Mouse (Mus musculus): ENCODE measurements around the gene Tspan32. TPM values are rescaled to one million over a fixed set of nuclear protein-coding genes. Genes with fewer than 3 reads are reported as not detected.

Gene Tspan32
- polyA plus RNA-seq, 1 experiment from 2014 or later, result 115 TPM

GRCm38 (mm10) chr7:142985146-142985545, 19.7 kb upstream of the Tspan32 start:
- 78% methylated on average over 4 of the region's 4 CpGs for WGBS
- Histone ChIP-seq H3K27me3 (replicated peaks; ENCODE audit: control insufficient read depth, insufficient read depth, low read length) (peaks cover 9% of the 10 kb centered on the region), H3K4me1 (replicated peaks; ENCODE audit: control insufficient read depth, insufficient read depth, low read length) (peaks cover 7% of the 10 kb centered on the region), H3K4me3 (ENCODE audit: low read depth, low read length) (no peak overlapping the region), H3K27ac (ENCODE audit: low read depth, low read length) (no peak overlapping the region), H3K9me3 (ENCODE audit: control insufficient read depth, low read length) (no peaks in the 10 kb centered on the region), H3K9ac (ENCODE audit: low read depth, low read length) (no peak overlapping the region), H3K36me3 (ENCODE audit: control insufficient read depth, insufficient read depth, low read length) (no peaks in the 10 kb centered on the region), H3K4me2 (no peak overlapping the region)
- ATAC-seq (replicated peaks; ENCODE audit: low FRiP score), result no peak
- DNase-seq (ENCODE audit: low spot score), result no peak

- DNase-seq (ENCODE audit: low spot score) (no peak), ATAC-seq (replicated peaks; ENCODE audit: low FRiP score) (peak; percentile 89)
- H3K9ac ChIP-seq (ENCODE audit: low read depth, low read length), result no peak overlapping the region
- 44% methylated on average over 3 of the region's 3 CpGs for WGBS
- H3K27ac ChIP-seq (ENCODE audit: low read depth, low read length), result no peak overlapping the region
- no peaks in the 10 kb centered on the region for H3K9me3 ChIP-seq (ENCODE audit: control insufficient read depth, low read length)
- H3K27me3 ChIP-seq (replicated peaks; ENCODE audit: control insufficient read depth, insufficient read depth, low read length), result peaks cover 13% of the 10 kb centered on the region
- no peak overlapping the region for H3K4me2 ChIP-seq
- no peaks in the 10 kb centered on the region for H3K36me3 ChIP-seq (ENCODE audit: control insufficient read depth, insufficient read depth, low read length)
- H3K4me1 ChIP-seq (replicated peaks; ENCODE audit: control insufficient read depth, insufficient read depth, low read length), result peaks cover 7% of the 10 kb centered on the region
- no peak overlapping the region for H3K4me3 ChIP-seq (ENCODE audit: low read depth, low read length)
These were observed 17.1 kb upstream of the Tspan32 start for GRCm38 (mm10) chr7:142987718-142988117.

- H3K4me3 ChIP-seq (ENCODE audit: low read depth, low read length), result no peak overlapping the region
- no peak overlapping the region for H3K4me2 ChIP-seq
- H3K4me1 ChIP-seq (replicated peaks; ENCODE audit: control insufficient read depth, insufficient read depth, low read length), result peaks cover 18% of the 10 kb centered on the region
- no peak overlapping the region for H3K9ac ChIP-seq (ENCODE audit: low read depth, low read length)
- H3K9me3 ChIP-seq (ENCODE audit: control insufficient read depth, low read length), result no peaks in the 10 kb centered on the region
- H3K27me3 ChIP-seq (replicated peaks; ENCODE audit: control insufficient read depth, insufficient read depth, low read length), result peaks cover 6% of the 10 kb centered on the region
- no peaks in the 10 kb centered on the region for H3K36me3 ChIP-seq (ENCODE audit: control insufficient read depth, insufficient read depth, low read length)
- DNase-seq (ENCODE audit: low spot score) (no peak), ATAC-seq (replicated peaks; ENCODE audit: low FRiP score) (no peak)
- no peak overlapping the region for H3K27ac ChIP-seq (ENCODE audit: low read depth, low read length)
These were observed 9.8 kb upstream of the Tspan32 start for GRCm38 (mm10) chr7:142995004-142995403.

- Histone ChIP-seq H3K9me3 (ENCODE audit: control insufficient read depth, low read length) (no peaks in the 10 kb centered on the region), H3K9ac (ENCODE audit: low read depth, low read length) (peak overlapping the region; percentile 30), H3K4me3 (ENCODE audit: low read depth, low read length) (no peak overlapping the region), H3K27ac (ENCODE audit: low read depth, low read length) (peak overlapping the region; percentile 70), H3K27me3 (replicated peaks; ENCODE audit: control insufficient read depth, insufficient read depth, low read length) (no peaks in the 10 kb centered on the region; the same call in none of the 2 replicates), H3K4me1 (replicated peaks; ENCODE audit: control insufficient read depth, insufficient read depth, low read length) (peaks cover 18% of the 10 kb centered on the region), H3K36me3 (ENCODE audit: control insufficient read depth, insufficient read depth, low read length) (no peaks in the 10 kb centered on the region), H3K4me2 (peak overlapping the region; percentile 39)
- 41% methylated on average over 3 of the region's 3 CpGs for WGBS
- DNase-seq (ENCODE audit: low spot score), result no peak
- ATAC-seq (replicated peaks; ENCODE audit: low FRiP score), result peak; percentile 97
These were observed 9.1 kb upstream of the Tspan32 start for GRCm38 (mm10) chr7:142995630-142996338.

- Histone ChIP-seq H3K9me3 (ENCODE audit: control insufficient read depth, low read length) (no peaks in the 10 kb centered on the region), H3K36me3 (ENCODE audit: control insufficient read depth, insufficient read depth, low read length) (no peaks in the 10 kb centered on the region), H3K27me3 (replicated peaks; ENCODE audit: control insufficient read depth, insufficient read depth, low read length) (no peaks in the 10 kb centered on the region; the same call in 1 of the 2 replicates), H3K4me1 (replicated peaks; ENCODE audit: control insufficient read depth, insufficient read depth, low read length) (peaks cover 18% of the 10 kb centered on the region), H3K4me3 (ENCODE audit: low read depth, low read length) (no peak overlapping the region), H3K9ac (ENCODE audit: low read depth, low read length) (no peak overlapping the region), H3K27ac (ENCODE audit: low read depth, low read length) (no peak overlapping the region), H3K4me2 (no peak overlapping the region)
- ATAC-seq (replicated peaks; ENCODE audit: low FRiP score) (0 out of 2 replicates have a peak, but pooled peaks have one; percentile 30), DNase-seq (ENCODE audit: low spot score) (no peak)
- WGBS, result 80% methylated on average over 2 of the region's 2 CpGs
These were observed 7.8 kb upstream of the Tspan32 start for GRCm38 (mm10) chr7:142996998-142997397.

GRCm38 (mm10) chr7:142997403-142998150, 7.3 kb upstream of the Tspan32 start:
- Histone ChIP-seq H3K9me3 (ENCODE audit: control insufficient read depth, low read length) (no peaks in the 10 kb centered on the region), H3K4me2 (no peak overlapping the region), H3K27me3 (replicated peaks; ENCODE audit: control insufficient read depth, insufficient read depth, low read length) (no peaks in the 10 kb centered on the region; the same call in 1 of the 2 replicates), H3K27ac (ENCODE audit: low read depth, low read length) (no peak overlapping the region), H3K4me1 (replicated peaks; ENCODE audit: control insufficient read depth, insufficient read depth, low read length) (peaks cover 18% of the 10 kb centered on the region), H3K36me3 (ENCODE audit: control insufficient read depth, insufficient read depth, low read length) (no peaks in the 10 kb centered on the region), H3K9ac (ENCODE audit: low read depth, low read length) (no peak overlapping the region), H3K4me3 (ENCODE audit: low read depth, low read length) (no peak overlapping the region)
- WGBS, result 62% methylated on average over 3 of the region's 3 CpGs
- ATAC-seq (replicated peaks; ENCODE audit: low FRiP score) (no peak), DNase-seq (ENCODE audit: low spot score) (no peak)

- no peaks in the 10 kb centered on the region for H3K27me3 ChIP-seq (replicated peaks; ENCODE audit: control insufficient read depth, insufficient read depth, low read length)
- H3K4me2 ChIP-seq, result no peak overlapping the region
- no peak for DNase-seq (ENCODE audit: low spot score)
- no peak for ATAC-seq (replicated peaks; ENCODE audit: low FRiP score)
- no peaks in the 10 kb centered on the region for H3K9me3 ChIP-seq (ENCODE audit: control insufficient read depth, low read length)
- no peak overlapping the region for H3K9ac ChIP-seq (ENCODE audit: low read depth, low read length)
- H3K4me3 ChIP-seq (ENCODE audit: low read depth, low read length), result no peak overlapping the region
- WGBS, result 16% methylated on average over 3 of the region's 3 CpGs
- H3K36me3 ChIP-seq (ENCODE audit: control insufficient read depth, insufficient read depth, low read length), result no peaks in the 10 kb centered on the region
- H3K27ac ChIP-seq (ENCODE audit: low read depth, low read length), result no peak overlapping the region
- peaks cover 21% of the 10 kb centered on the region for H3K4me1 ChIP-seq (replicated peaks; ENCODE audit: control insufficient read depth, insufficient read depth, low read length)
These were observed 2.2 kb upstream of the Tspan32 start for GRCm38 (mm10) chr7:143002679-143003078.

GRCm38 (mm10) chr7:143005344-143006096, 674 bp downstream of the Tspan32 start:
- no peaks in the 10 kb centered on the region for H3K9me3 ChIP-seq (ENCODE audit: control insufficient read depth, low read length)
- ATAC-seq (replicated peaks; ENCODE audit: low FRiP score) (peak; percentile 77), DNase-seq (ENCODE audit: low spot score) (peak; percentile 68)
- peak overlapping the region; percentile 90 for H3K4me2 ChIP-seq
- peaks cover 44% of the 10 kb centered on the region for H3K4me1 ChIP-seq (replicated peaks; ENCODE audit: control insufficient read depth, insufficient read depth, low read length)
- H3K27me3 ChIP-seq (replicated peaks; ENCODE audit: control insufficient read depth, insufficient read depth, low read length), result no peaks in the 10 kb centered on the region
- H3K27ac ChIP-seq (ENCODE audit: low read depth, low read length), result peak overlapping the region; percentile 100
- peak overlapping the region; percentile 60 for H3K4me3 ChIP-seq (ENCODE audit: low read depth, low read length)
- H3K9ac ChIP-seq (ENCODE audit: low read depth, low read length), result peak overlapping the region; percentile 87
- no peaks in the 10 kb centered on the region for H3K36me3 ChIP-seq (ENCODE audit: control insufficient read depth, insufficient read depth, low read length)
- WGBS, result 36% methylated on average over 6 of the region's 6 CpGs
